Mouse (Mus musculus) liver, embryonic 12.5 days (tissue): ENCODE results near the gene Srpx. TPM values are rescaled to one million over a fixed set of nuclear protein-coding genes. Genes with fewer than 3 reads are reported as not detected.

ENCODE experiments used
- ATAC-seq: fragments of 200-750 bp; cut with Nextera tagmentation; 2 replicates; pipeline ENCODE4 v1.8.0; 2017; ENCODE audit warnings: moderate number of reproducible peaks, mild to moderate bottlenecking, moderate library complexity
- H3K27ac ChIP-seq: fragments of 300-500 bp; sonication (generic); 2 replicates; pipeline ENCODE4 v1.5.1; 2016; ENCODE audit warnings: mild to moderate bottlenecking
- H3K27me3 ChIP-seq: fragments of 300-500 bp; sonication (generic); replicated peaks from 2 replicates; pipeline ENCODE4 v1.6.1; 2016; ENCODE audit warnings: mild to moderate bottlenecking, moderate library complexity
- H3K36me3 ChIP-seq: fragments of 300-500 bp; sonication (generic); 2 replicates; pipeline ENCODE4 v1.6.1; 2016; ENCODE audit warnings: mild to moderate bottlenecking, moderate library complexity
- H3K4me1 ChIP-seq: fragments of 300-500 bp; sonication (generic); 2 replicates; pipeline ENCODE4 v1.6.1; 2016
- H3K4me2 ChIP-seq: fragments of 300-500 bp; sonication (generic); 2 replicates; pipeline ENCODE4 v1.6.1; 2016; ENCODE audit warnings: mild to moderate bottlenecking, moderate library complexity
- H3K4me3 ChIP-seq: fragments of 300-500 bp; sonication (generic); 2 replicates; pipeline ENCODE4 v1.5.1; 2016; ENCODE audit warnings: mild to moderate bottlenecking, moderate library complexity
- H3K9ac ChIP-seq: fragments of 300-500 bp; sonication (generic); 2 replicates; pipeline ENCODE4 v1.6.1; 2016; ENCODE audit warnings: mild to moderate bottlenecking, moderate library complexity
- H3K9me3 ChIP-seq: fragments of 300-500 bp; sonication (generic); replicated peaks from 2 replicates; pipeline ENCODE4 v1.6.1; 2016; ENCODE audit warnings: mild to moderate bottlenecking, moderate library complexity
- WGBS: fragments of 180-500 bp; shearing (Covaris S2); methylation state at CpG from one replicate; pipeline ENCODE4 v1.1.7; 2016; ENCODE audit not compliant: insufficient replicate concordance; 5-methylcytosine and 5-hydroxymethylcytosine counted together
- polyA plus RNA-seq: library from polyadenylated mRNA; unstranded; fragments of >200 nt; fragmentation: Nextera tagmentation; extraction: Ambion mirVana; gene quantifications from 2 replicates; pipeline ENCODE4 v1.2.1, GENCODE M21; 2016

Srpx gene
- polyA plus RNA-seq, 1 experiment from 2014 or later, result 1.4 TPM

DNA sequence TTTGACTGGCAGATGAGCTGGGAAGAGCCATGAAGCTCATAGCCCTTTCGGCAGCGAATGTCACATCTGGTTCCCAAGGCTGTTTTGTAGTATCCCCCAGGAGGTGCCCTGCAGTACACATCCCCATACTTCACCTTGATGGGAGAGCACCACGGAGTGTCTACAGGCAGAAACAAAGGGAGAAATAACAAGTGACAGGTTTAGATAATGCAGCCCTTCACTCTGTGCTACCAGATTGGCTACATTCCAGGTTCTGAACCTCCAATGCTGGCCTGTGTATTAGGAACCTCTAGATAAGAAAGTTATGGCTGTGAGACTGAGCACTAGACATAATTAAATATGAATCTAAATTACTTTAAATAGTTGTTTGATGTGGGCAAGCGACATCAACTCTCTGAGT, 48.1 kb downstream of the Srpx start:
- Histone ChIP-seq H3K27ac (no peak overlapping the region), H3K9ac (no peak overlapping the region), H3K9me3 (no peaks in the 10 kb centered on the region), H3K4me2 (no peak overlapping the region), H3K4me1 (no peaks in the 10 kb centered on the region), H3K4me3 (no peak overlapping the region), H3K36me3 (no peaks in the 10 kb centered on the region), H3K27me3 (no peaks in the 10 kb centered on the region)
- 66% methylated on average over 4 of the region's 4 CpGs for WGBS
- ATAC-seq, result no peak

- Histone ChIP-seq H3K9ac (no peak overlapping the region), H3K27me3 (no peaks in the 10 kb centered on the region), H3K4me1 (no peaks in the 10 kb centered on the region), H3K4me3 (no peak overlapping the region), H3K27ac (no peak overlapping the region), H3K4me2 (no peak overlapping the region), H3K9me3 (no peaks in the 10 kb centered on the region), H3K36me3 (no peaks in the 10 kb centered on the region)
- WGBS, result 38% methylated on average over 1 of the region's 1 CpGs
- no peak for ATAC-seq
Observed at GRCm38 (mm10) chrX:10063781-10064180, 53.7 kb downstream of the Srpx start.

GRCm38 (mm10) chrX:10063361-10063760, 54.1 kb downstream of the Srpx start:
- Histone ChIP-seq H3K27ac (no peak overlapping the region), H3K4me1 (no peaks in the 10 kb centered on the region), H3K27me3 (no peaks in the 10 kb centered on the region), H3K36me3 (no peaks in the 10 kb centered on the region), H3K9me3 (no peaks in the 10 kb centered on the region), H3K4me3 (no peak overlapping the region), H3K9ac (no peak overlapping the region), H3K4me2 (no peak overlapping the region)
- 47% methylated on average over 2 of the region's 2 CpGs for WGBS
- no peak for ATAC-seq

GRCm38 (mm10) chrX:10062201-10062600, 55.3 kb downstream of the Srpx start:
- Histone ChIP-seq H3K9ac (no peak overlapping the region), H3K4me3 (no peak overlapping the region), H3K36me3 (no peaks in the 10 kb centered on the region), H3K4me1 (no peaks in the 10 kb centered on the region), H3K27me3 (no peaks in the 10 kb centered on the region), H3K4me2 (no peak overlapping the region), H3K27ac (no peak overlapping the region), H3K9me3 (no peaks in the 10 kb centered on the region)
- 63% methylated on average over 4 of the region's 4 CpGs for WGBS
- no peak for ATAC-seq

DNA sequence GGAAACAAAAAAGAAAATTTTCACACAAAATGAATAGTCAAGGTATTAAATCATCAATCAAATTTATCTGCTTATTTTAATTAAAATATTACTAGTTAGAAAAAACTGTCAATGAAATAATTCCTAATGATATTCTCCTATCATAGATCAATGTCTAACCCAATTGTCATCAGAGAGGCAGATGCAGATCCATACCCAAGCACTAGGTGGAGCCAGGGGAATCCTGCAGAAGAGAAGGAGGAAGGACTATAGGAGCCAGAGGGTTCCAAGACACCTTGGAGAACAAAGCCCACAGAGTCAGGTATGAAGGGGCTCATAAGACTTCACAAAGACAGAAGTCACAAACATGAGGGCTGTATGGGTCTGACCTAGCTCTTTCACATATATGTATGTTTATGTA, 82.8 kb downstream of the Srpx start:
- H3K9ac ChIP-seq, result no peak overlapping the region
- no peak overlapping the region for H3K27ac ChIP-seq
- no peaks in the 10 kb centered on the region for H3K36me3 ChIP-seq
- H3K4me2 ChIP-seq, result no peak overlapping the region
- H3K27me3 ChIP-seq, result no peaks in the 10 kb centered on the region
- ATAC-seq, result no peak
- no peaks in the 10 kb centered on the region for H3K9me3 ChIP-seq
- no peak overlapping the region for H3K4me3 ChIP-seq
- no peaks in the 10 kb centered on the region for H3K4me1 ChIP-seq

- Histone ChIP-seq H3K4me2 (no peak overlapping the region), H3K27ac (no peak overlapping the region), H3K4me1 (no peaks in the 10 kb centered on the region), H3K4me3 (no peak overlapping the region), H3K9me3 (no peaks in the 10 kb centered on the region), H3K27me3 (no peaks in the 10 kb centered on the region), H3K36me3 (no peaks in the 10 kb centered on the region), H3K9ac (no peak overlapping the region)
- no peak for ATAC-seq
Observed at GRCm38 (mm10) chrX:10010202-10010601, 107.3 kb downstream of the Srpx start.

DNA sequence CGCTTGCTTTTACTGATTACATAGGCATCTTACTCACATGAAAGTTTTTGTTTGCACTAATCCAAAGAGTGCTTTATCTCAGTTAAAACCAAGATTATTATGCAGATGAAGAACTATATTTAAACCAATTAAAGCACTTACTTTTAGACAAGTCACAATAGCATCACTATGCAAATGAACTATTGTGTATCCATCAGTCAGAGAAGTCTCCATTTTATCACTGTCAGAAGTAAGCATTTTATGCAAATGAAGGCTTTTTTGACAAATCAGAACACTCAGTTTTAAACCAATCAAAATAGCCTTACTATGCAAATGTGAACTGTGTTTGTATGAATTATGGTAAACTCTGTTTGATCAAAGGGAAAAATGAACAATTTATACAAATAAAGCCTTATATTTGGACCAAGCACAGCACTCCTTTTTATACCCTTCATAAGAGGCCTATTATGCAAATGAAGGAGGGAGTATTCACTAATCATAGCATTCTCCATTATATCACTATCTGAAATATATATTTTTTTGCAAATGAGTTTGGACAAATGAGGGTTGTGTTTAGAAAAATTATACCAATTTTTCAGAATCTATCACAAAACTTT, 109.7 kb downstream of the Srpx start:
- no peak overlapping the region for H3K9ac ChIP-seq
- H3K36me3 ChIP-seq, result no peaks in the 10 kb centered on the region
- no peaks in the 10 kb centered on the region for H3K4me1 ChIP-seq
- 63% methylated on average over 1 of the region's 1 CpGs for WGBS
- no peaks in the 10 kb centered on the region for H3K27me3 ChIP-seq
- no peak overlapping the region for H3K27ac ChIP-seq
- H3K9me3 ChIP-seq, result no peaks in the 10 kb centered on the region
- H3K4me2 ChIP-seq, result no peak overlapping the region
- no peak overlapping the region for H3K4me3 ChIP-seq
- no peak for ATAC-seq

DNA sequence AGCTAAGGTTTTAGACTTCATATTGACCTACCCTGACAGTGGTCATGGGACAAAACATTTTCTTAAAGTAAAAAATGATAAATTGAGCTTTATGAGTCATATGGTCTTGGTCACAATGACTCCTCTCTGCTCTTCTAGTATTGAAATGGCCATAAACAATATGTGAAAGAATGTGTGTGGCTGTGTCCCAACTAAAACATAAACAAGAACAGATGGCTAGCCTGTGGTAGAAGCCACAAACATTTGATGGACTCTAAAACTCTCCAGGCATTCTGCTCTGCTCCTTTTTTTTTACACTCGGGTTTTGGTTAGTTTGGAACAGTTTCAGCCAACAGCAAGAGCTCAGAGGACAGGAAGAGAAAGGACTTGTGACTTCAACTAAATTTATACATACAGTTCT, 111.6 kb downstream of the Srpx start:
- WGBS, result 23% methylated on average over 1 of the region's 1 CpGs
- Histone ChIP-seq H3K4me1 (no peaks in the 10 kb centered on the region), H3K36me3 (no peaks in the 10 kb centered on the region), H3K4me2 (no peak overlapping the region), H3K27me3 (no peaks in the 10 kb centered on the region), H3K27ac (no peak overlapping the region), H3K4me3 (no peak overlapping the region), H3K9ac (no peak overlapping the region), H3K9me3 (no peaks in the 10 kb centered on the region)
- no peak for ATAC-seq

- Histone ChIP-seq H3K4me3 (no peak overlapping the region), H3K36me3 (no peaks in the 10 kb centered on the region), H3K9ac (no peak overlapping the region), H3K27ac (no peak overlapping the region), H3K4me1 (no peaks in the 10 kb centered on the region), H3K9me3 (no peaks in the 10 kb centered on the region), H3K4me2 (no peak overlapping the region), H3K27me3 (no peaks in the 10 kb centered on the region)
- no peak for ATAC-seq
- WGBS, result 50% methylated on average over 1 of the region's 1 CpGs
Observed at GRCm38 (mm10) chrX:10000718-10001117, 116.8 kb downstream of the Srpx start.

Other genes with a start within 250 kb of the Srpx start
- 1.2 and 1.5 TPM in 2 replicates for gene Sytl5, start 232.1 kb downstream of the Srpx start, polyA plus RNA-seq
- gene Rpgr, start 99.2 kb upstream of the Srpx start, polyA plus RNA-seq, result 5.3 and 5.4 TPM in 2 replicates
- 16.8 and 18.2 TPM in 2 replicates for gene Otc, start 134.6 kb upstream of the Srpx start, polyA plus RNA-seq